Mouse (Mus musculus) ES-E14 (cell line): ENCODE measurements around the gene Tmem205.

Experiments
- CHD2 ChIP-seq: IDR thresholded peaks from 2 replicates; pipeline ENCODE4 v1.6.1; 2014; ENCODE audit warnings: mild to moderate bottlenecking, low read depth, low read length, inconsistent platforms
- MAFK ChIP-seq: IDR thresholded peaks from 2 replicates; pipeline ENCODE4 v1.6.1; 2014; ENCODE audit warnings: mild to moderate bottlenecking, low read depth, low read length, inconsistent platforms; ENCODE audit not compliant: insufficient read depth
- ZNF384 ChIP-seq: IDR thresholded peaks from 2 replicates; pipeline ENCODE4 v1.6.1; 2012; ENCODE audit warnings: low read depth, low read length, inconsistent platforms

- TF ChIP-seq CHD2 (no peak), MAFK (no peak), ZNF384 (no peak)
These were observed 8.5 kb downstream of the Tmem205 start for GRCm38 (mm10) chr9:21918692-21919384.
